Mouse (Mus musculus): ENCODE data around the gene D16Ertd472e. TPM values are rescaled to one million over a fixed set of nuclear protein-coding genes. Genes with fewer than 3 reads are reported as not detected.
A peak's percentile ranks its signal among the peaks of the same experiment; 100 is the strongest.

Gene D16Ertd472e
- polyA plus RNA-seq, 1 experiment from 2014 or later, result 11.3 TPM

- H3K27me3 ChIP-seq, result no peaks in the 10 kb centered on the region
- 85% methylated on average over 15 of the region's 15 CpGs for WGBS
- H3K36me3 ChIP-seq, result peaks cover 9% of the 10 kb centered on the region; the same call in 1 of the 2 replicates
- H3K9me3 ChIP-seq, result no peaks in the 10 kb centered on the region
- H3K27ac ChIP-seq (replicated peaks), result no peak overlapping the region
- H3K4me2 ChIP-seq (replicated peaks), result no peak overlapping the region
- H3K4me1 ChIP-seq, result no peaks in the 10 kb centered on the region
- no peak for ATAC-seq (replicated peaks)
- H3K4me3 ChIP-seq, result no peak overlapping the region
- no peak overlapping the region for H3K9ac ChIP-seq (replicated peaks)
These were observed 13.2 kb downstream of the D16Ertd472e start for GRCm38 (mm10) chr16:78563093-78563971.

- ATAC-seq (replicated peaks), result no peak
- H3K36me3 ChIP-seq, result peaks cover 13% of the 10 kb centered on the region
- WGBS, result 93% methylated on average over 5 of the region's 5 CpGs
- no peaks in the 10 kb centered on the region for H3K27me3 ChIP-seq
- H3K27ac ChIP-seq (replicated peaks), result no peak overlapping the region
- H3K4me2 ChIP-seq (replicated peaks), result no peak overlapping the region
- no peak overlapping the region for H3K4me3 ChIP-seq
- no peaks in the 10 kb centered on the region for H3K4me1 ChIP-seq
- H3K9ac ChIP-seq (replicated peaks), result no peak overlapping the region
- H3K9me3 ChIP-seq, result no peaks in the 10 kb centered on the region
These were observed 15.9 kb downstream of the D16Ertd472e start for GRCm38 (mm10) chr16:78560627-78561026.

- 93% methylated on average over 15 of the region's 15 CpGs for WGBS
- Histone ChIP-seq H3K36me3 (peaks cover 13% of the 10 kb centered on the region), H3K4me3 (no peak overlapping the region), H3K9me3 (no peaks in the 10 kb centered on the region), H3K9ac (replicated peaks) (no peak overlapping the region), H3K27me3 (no peaks in the 10 kb centered on the region), H3K27ac (replicated peaks) (no peak overlapping the region), H3K4me2 (replicated peaks) (no peak overlapping the region), H3K4me1 (no peaks in the 10 kb centered on the region)
- no peak for ATAC-seq (replicated peaks)
These were observed 16.4 kb downstream of the D16Ertd472e start for GRCm38 (mm10) chr16:78560063-78560462.

- 98% methylated on average over 4 of the region's 4 CpGs for WGBS
- no peak for ATAC-seq (replicated peaks)
- no peak overlapping the region for H3K9ac ChIP-seq (replicated peaks)
- no peak overlapping the region for H3K4me2 ChIP-seq (replicated peaks)
- H3K27ac ChIP-seq (replicated peaks), result no peak overlapping the region
- H3K27me3 ChIP-seq, result no peaks in the 10 kb centered on the region
- peaks cover 9% of the 10 kb centered on the region for H3K36me3 ChIP-seq
- no peak overlapping the region for H3K4me3 ChIP-seq
- H3K9me3 ChIP-seq, result no peaks in the 10 kb centered on the region
- H3K4me1 ChIP-seq, result no peaks in the 10 kb centered on the region
These were observed 18.9 kb downstream of the D16Ertd472e start for GRCm38 (mm10) chr16:78557573-78557972.

- no peaks in the 10 kb centered on the region for H3K27me3 ChIP-seq
- no peak for ATAC-seq (replicated peaks)
- H3K4me2 ChIP-seq (replicated peaks), result no peak overlapping the region
- no peak overlapping the region for H3K27ac ChIP-seq (replicated peaks)
- no peak overlapping the region for H3K9ac ChIP-seq (replicated peaks)
- H3K4me3 ChIP-seq, result no peak overlapping the region
- H3K36me3 ChIP-seq, result peaks cover 6% of the 10 kb centered on the region
- H3K4me1 ChIP-seq, result no peaks in the 10 kb centered on the region
- no peaks in the 10 kb centered on the region for H3K9me3 ChIP-seq
- 87% methylated on average over 10 of the region's 10 CpGs for WGBS
These were observed 21.4 kb downstream of the D16Ertd472e start for GRCm38 (mm10) chr16:78554911-78555648.

- Histone ChIP-seq H3K4me1 (no peaks in the 10 kb centered on the region), H3K4me2 (replicated peaks) (no peak overlapping the region), H3K36me3 (peaks cover 22% of the 10 kb centered on the region), H3K9me3 (no peaks in the 10 kb centered on the region), H3K9ac (replicated peaks) (no peak overlapping the region), H3K27me3 (no peaks in the 10 kb centered on the region), H3K4me3 (no peak overlapping the region), H3K27ac (replicated peaks) (no peak overlapping the region)
- no peak for ATAC-seq (replicated peaks)
- WGBS, result 96% methylated on average over 10 of the region's 10 CpGs
These were observed 29.1 kb downstream of the D16Ertd472e start for GRCm38 (mm10) chr16:78547367-78547766.

- ATAC-seq (replicated peaks), result no peak
- no peak overlapping the region for H3K4me3 ChIP-seq
- H3K9ac ChIP-seq (replicated peaks), result no peak overlapping the region
- H3K27ac ChIP-seq (replicated peaks), result no peak overlapping the region
- peaks cover 22% of the 10 kb centered on the region for H3K36me3 ChIP-seq
- 93% methylated on average over 6 of the region's 6 CpGs for WGBS
- H3K27me3 ChIP-seq, result no peaks in the 10 kb centered on the region
- H3K9me3 ChIP-seq, result no peaks in the 10 kb centered on the region
- H3K4me2 ChIP-seq (replicated peaks), result no peak overlapping the region
- no peaks in the 10 kb centered on the region for H3K4me1 ChIP-seq
These were observed 30.0 kb downstream of the D16Ertd472e start for GRCm38 (mm10) chr16:78546529-78546928.

GRCm38 (mm10) chr16:78540376-78541246 lies 35.9 kb downstream of the D16Ertd472e start:
- Histone ChIP-seq H3K27ac (replicated peaks) (no peak overlapping the region), H3K4me2 (replicated peaks) (no peak overlapping the region), H3K36me3 (peaks cover 5% of the 10 kb centered on the region), H3K9ac (replicated peaks) (no peak overlapping the region), H3K27me3 (no peaks in the 10 kb centered on the region), H3K4me1 (no peaks in the 10 kb centered on the region), H3K9me3 (no peaks in the 10 kb centered on the region), H3K4me3 (no peak overlapping the region)
- no peak for ATAC-seq (replicated peaks)
- 88% methylated on average over 16 of the region's 16 CpGs for WGBS

GRCm38 (mm10) chr16:78537798-78538422 lies 38.6 kb downstream of the D16Ertd472e start:
- Histone ChIP-seq H3K27me3 (no peaks in the 10 kb centered on the region), H3K9ac (replicated peaks) (no peak overlapping the region)
- 89% methylated on average over 8 of the region's 8 CpGs for WGBS

GRCm38 (mm10) chr16:78537322-78537721 lies 39.2 kb downstream of the D16Ertd472e start:
- Histone ChIP-seq H3K9me3 (no peaks in the 10 kb centered on the region), H3K36me3 (no peaks in the 10 kb centered on the region), H3K4me2 (replicated peaks) (no peak overlapping the region), H3K27ac (replicated peaks) (no peak overlapping the region), H3K9ac (replicated peaks) (no peak overlapping the region), H3K4me1 (no peaks in the 10 kb centered on the region), H3K4me3 (no peak overlapping the region), H3K27me3 (no peaks in the 10 kb centered on the region)
- ATAC-seq (replicated peaks), result no peak
- 71% methylated on average over 7 of the region's 7 CpGs for WGBS

More at GRCm38 (mm10) chr16:78537798-78538422, 38.6 kb downstream of the D16Ertd472e start:
- no peak overlapping the region for H3K27ac ChIP-seq (replicated peaks)
- no peaks in the 10 kb centered on the region for H3K9me3 ChIP-seq
- ATAC-seq (replicated peaks), result no peak
- no peak overlapping the region for H3K4me3 ChIP-seq
- no peaks in the 10 kb centered on the region for H3K36me3 ChIP-seq
- no peaks in the 10 kb centered on the region for H3K4me1 ChIP-seq
- H3K4me2 ChIP-seq (replicated peaks), result no peak overlapping the region

- 0 out of 2 replicates have a peak, but pooled peaks have one; percentile 26 for ATAC-seq (replicated peaks)
- Histone ChIP-seq H3K4me3 (no peak overlapping the region), H3K9me3 (no peaks in the 10 kb centered on the region), H3K27ac (replicated peaks) (no peak overlapping the region), H3K4me2 (replicated peaks) (no peak overlapping the region), H3K36me3 (no peaks in the 10 kb centered on the region), H3K4me1 (peaks cover 5% of the 10 kb centered on the region; the same call in 1 of the 2 replicates), H3K9ac (replicated peaks) (no peak overlapping the region), H3K27me3 (no peaks in the 10 kb centered on the region)
- 89% methylated on average over 8 of the region's 8 CpGs for WGBS
These were observed 42.0 kb downstream of the D16Ertd472e start for GRCm38 (mm10) chr16:78534468-78534867.

Data from forebrain, embryonic 15.5 days (tissue).